Mouse (Mus musculus) kidney, embryonic 15.5 days (tissue): Measurements from ENCODE around the gene Echdc3. TPM values are rescaled to one million over a fixed set of nuclear protein-coding genes. Genes with fewer than 3 reads are reported as not detected.

Experiments used
- ATAC-seq: fragments of 200-750 bp; cut with Nextera tagmentation; replicated peaks from 2 replicates; pipeline ENCODE4 v1.8.0; 2017; ENCODE audit warnings: moderate TSS enrichment; ENCODE audit not compliant: low FRiP score
- H3K27ac ChIP-seq: fragments of 300-500 bp; sonication (generic); 2 replicates; pipeline ENCODE4 v1.5.1; 2015; ENCODE audit warnings: mild to moderate bottlenecking, inconsistent platforms
- H3K27me3 ChIP-seq: fragments of 300-500 bp; sonication (generic); 2 replicates; pipeline ENCODE4 v1.6.1; 2015; ENCODE audit warnings: inconsistent platforms
- H3K36me3 ChIP-seq: fragments of 300-500 bp; sonication (generic); 2 replicates; pipeline ENCODE4 v1.6.1; 2015; ENCODE audit warnings: inconsistent platforms
- H3K4me1 ChIP-seq: fragments of 300-500 bp; sonication (generic); 2 replicates; pipeline ENCODE4 v1.6.1; 2015; ENCODE audit warnings: inconsistent platforms
- H3K4me2 ChIP-seq: fragments of 300-500 bp; sonication (generic); 2 replicates; pipeline ENCODE4 v1.6.1; 2015; ENCODE audit warnings: moderate library complexity, mild to moderate bottlenecking, inconsistent platforms
- H3K4me3 ChIP-seq: fragments of 300-500 bp; sonication (generic); replicated peaks from 2 replicates; pipeline ENCODE4 v1.5.1; 2015; ENCODE audit warnings: mild to moderate bottlenecking, inconsistent platforms
- H3K9ac ChIP-seq: fragments of 300-500 bp; sonication (generic); 2 replicates; pipeline ENCODE4 v1.6.1; 2015; ENCODE audit warnings: mild to moderate bottlenecking, inconsistent platforms
- H3K9me3 ChIP-seq: fragments of 300-500 bp; sonication (generic); replicated peaks from 2 replicates; pipeline ENCODE4 v1.6.1; 2016; ENCODE audit warnings: inconsistent platforms
- WGBS: fragments of 180-500 bp; shearing (Covaris S2); methylation state at CpG from one replicate; pipeline ENCODE4 v1.1.7; 2015; ENCODE audit warnings: mixed read lengths; 5-methylcytosine and 5-hydroxymethylcytosine counted together
- polyA plus RNA-seq: library from polyadenylated mRNA; unstranded; fragments of >200 nt; fragmentation: Nextera tagmentation; extraction: Ambion mirVana; gene quantifications from 2 replicates; pipeline ENCODE4 v1.2.1, GENCODE M21; 2015

The Echdc3 gene
- polyA plus RNA-seq, 1 experiment from 2014 or later = 9.5 TPM

- no peaks in the 10 kb centered on the region for H3K9me3 ChIP-seq
- H3K9ac ChIP-seq = no peak overlapping the region
- WGBS = 25% methylated on average over 6 of the region's 6 CpGs
- no peak overlapping the region for H3K4me2 ChIP-seq
- no peaks in the 10 kb centered on the region for H3K36me3 ChIP-seq
- H3K4me3 ChIP-seq = no peak overlapping the region
- no peaks in the 10 kb centered on the region for H3K27me3 ChIP-seq
- H3K4me1 ChIP-seq = peaks cover 36% of the 10 kb centered on the region
- no peak overlapping the region for H3K27ac ChIP-seq
- peak; percentile 66 for ATAC-seq
Observed at GRCm38 (mm10) chr2:6162366-6163040, 50.3 kb downstream of the Echdc3 start.

DNA sequence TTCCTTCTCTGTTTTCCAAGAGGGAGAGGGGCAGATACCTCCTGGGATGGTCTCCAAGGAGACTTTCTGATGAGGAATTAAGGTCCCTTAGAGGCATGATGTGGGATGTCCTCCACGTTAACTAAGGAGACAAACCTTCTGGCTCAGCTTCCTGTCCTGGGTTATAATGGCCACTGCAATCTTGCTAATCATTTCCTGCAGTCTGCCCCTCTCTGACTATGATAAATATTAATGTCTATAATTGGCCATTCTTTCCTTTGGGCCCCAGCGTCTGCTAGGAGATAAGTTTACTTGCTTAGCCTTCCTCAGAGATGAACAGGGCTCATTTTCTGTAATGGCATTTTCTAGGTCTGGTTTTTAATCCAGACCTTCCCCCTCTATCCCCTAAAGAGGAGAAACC, 53.1 kb downstream of the Echdc3 start:
- Histone ChIP-seq H3K27ac (no peak overlapping the region), H3K4me2 (no peak overlapping the region), H3K36me3 (no peaks in the 10 kb centered on the region), H3K27me3 (no peaks in the 10 kb centered on the region), H3K9me3 (no peaks in the 10 kb centered on the region), H3K4me1 (peaks cover 32% of the 10 kb centered on the region), H3K9ac (no peak overlapping the region), H3K4me3 (no peak overlapping the region)
- 42% methylated on average over 2 of the region's 2 CpGs for WGBS
- no peak for ATAC-seq

DNA sequence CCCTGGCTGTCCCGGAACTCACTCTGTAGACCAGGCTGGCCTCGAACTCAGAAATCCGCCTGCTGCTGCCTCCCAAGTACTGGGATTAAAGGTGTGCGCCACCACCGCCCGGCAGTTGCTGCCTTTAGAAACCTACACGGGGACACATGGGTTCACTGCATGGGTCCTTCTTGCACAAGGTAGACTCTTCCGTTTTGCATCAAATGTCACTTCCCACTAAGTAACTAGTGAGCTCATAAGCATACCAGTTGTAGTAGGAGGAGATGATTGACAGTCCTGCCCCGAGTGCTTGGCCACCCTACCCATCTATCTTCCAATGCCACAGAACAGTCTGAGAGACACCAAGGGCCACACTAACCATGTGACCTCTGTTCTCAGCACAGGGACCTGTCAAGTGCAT, 53.6 kb downstream of the Echdc3 start:
- Histone ChIP-seq H3K4me3 (no peak overlapping the region), H3K4me2 (no peak overlapping the region), H3K36me3 (no peaks in the 10 kb centered on the region), H3K27me3 (no peaks in the 10 kb centered on the region), H3K9ac (no peak overlapping the region), H3K27ac (no peak overlapping the region), H3K9me3 (no peaks in the 10 kb centered on the region), H3K4me1 (peaks cover 28% of the 10 kb centered on the region)
- WGBS = 89% methylated on average over 9 of the region's 9 CpGs
- no peak for ATAC-seq

GRCm38 (mm10) chr2:6157635-6158034, 55.2 kb downstream of the Echdc3 start:
- no peak overlapping the region for H3K27ac ChIP-seq
- no peaks in the 10 kb centered on the region for H3K9me3 ChIP-seq
- no peaks in the 10 kb centered on the region for H3K27me3 ChIP-seq
- no peaks in the 10 kb centered on the region for H3K36me3 ChIP-seq
- H3K4me2 ChIP-seq = no peak overlapping the region
- peaks cover 23% of the 10 kb centered on the region for H3K4me1 ChIP-seq
- H3K9ac ChIP-seq = no peak overlapping the region
- no peak overlapping the region for H3K4me3 ChIP-seq
- no peak for ATAC-seq
- WGBS = 83% methylated on average over 7 of the region's 7 CpGs

- 76% methylated on average over 4 of the region's 4 CpGs for WGBS
- H3K27ac ChIP-seq = no peak overlapping the region
- ATAC-seq = peak; percentile 57; the same call in 1 of the 2 replicates
Observed at GRCm38 (mm10) chr2:6157208-6157607, 55.6 kb downstream of the Echdc3 start.

DNA sequence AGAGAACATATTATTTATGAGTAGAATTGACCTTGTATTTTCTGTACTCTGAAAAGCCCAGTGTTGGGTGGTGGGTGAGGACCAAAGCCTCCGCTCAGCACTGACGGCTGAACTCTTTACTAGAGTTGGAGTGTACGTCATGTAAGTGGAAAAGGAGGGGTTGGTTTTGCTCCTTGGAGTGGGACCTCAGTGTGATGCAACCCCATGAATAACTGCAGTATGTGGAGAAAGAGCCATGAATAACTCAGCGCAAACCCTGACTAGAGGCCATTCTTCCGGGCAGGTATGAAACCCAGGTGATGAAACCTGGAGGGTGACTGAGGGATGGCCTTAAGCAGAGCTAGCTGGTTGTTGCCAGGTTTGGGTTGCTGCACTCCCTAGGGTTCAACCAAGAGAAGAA, 63.0 kb downstream of the Echdc3 start:
- no peak for ATAC-seq
- H3K4me3 ChIP-seq = no peak overlapping the region
- peaks cover 17% of the 10 kb centered on the region for H3K4me1 ChIP-seq
- 85% methylated on average over 5 of the region's 5 CpGs for WGBS
- no peak overlapping the region for H3K27ac ChIP-seq
- no peak overlapping the region for H3K4me2 ChIP-seq
- H3K9ac ChIP-seq = no peak overlapping the region
- no peaks in the 10 kb centered on the region for H3K36me3 ChIP-seq
- no peaks in the 10 kb centered on the region for H3K27me3 ChIP-seq
- H3K9me3 ChIP-seq = no peaks in the 10 kb centered on the region

More at GRCm38 (mm10) chr2:6157208-6157607, 55.6 kb downstream of the Echdc3 start:
- H3K9ac ChIP-seq = no peak overlapping the region
- H3K36me3 ChIP-seq = no peaks in the 10 kb centered on the region
- H3K4me1 ChIP-seq = peaks cover 19% of the 10 kb centered on the region
- H3K4me3 ChIP-seq = no peak overlapping the region
- H3K9me3 ChIP-seq = no peaks in the 10 kb centered on the region
- H3K4me2 ChIP-seq = no peak overlapping the region
- no peaks in the 10 kb centered on the region for H3K27me3 ChIP-seq

DNA sequence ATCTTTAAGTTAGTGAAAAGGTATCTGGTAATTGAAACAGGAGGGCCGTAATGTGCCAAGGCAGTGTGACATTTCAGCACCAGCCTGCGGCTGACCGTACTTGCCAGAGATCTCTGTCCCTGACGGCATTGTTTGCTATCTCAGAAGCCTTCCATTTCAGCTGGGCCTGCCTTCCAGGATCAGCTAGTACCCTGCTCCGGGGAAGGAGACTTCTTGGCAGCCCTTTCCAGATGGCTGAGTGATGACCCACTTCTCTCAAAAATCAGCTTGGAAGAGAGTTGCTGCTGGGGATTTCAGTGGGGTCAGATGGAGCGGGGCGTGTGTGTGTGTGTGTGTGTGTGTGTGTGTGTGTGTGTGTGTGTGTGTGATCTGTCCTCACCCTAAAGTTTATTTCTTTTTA, 65.9 kb downstream of the Echdc3 start:
- Histone ChIP-seq H3K9me3 (no peaks in the 10 kb centered on the region), H3K36me3 (no peaks in the 10 kb centered on the region), H3K27me3 (no peaks in the 10 kb centered on the region), H3K4me3 (no peak overlapping the region), H3K4me2 (no peak overlapping the region), H3K9ac (no peak overlapping the region), H3K27ac (0 out of 2 replicates have a peak overlapping the region, but pooled peaks have one; percentile 22), H3K4me1 (peaks cover 17% of the 10 kb centered on the region)
- WGBS = 65% methylated on average over 7 of the region's 7 CpGs
- no peak for ATAC-seq

GRCm38 (mm10) chr2:6146257-6146656, 66.6 kb downstream of the Echdc3 start:
- WGBS = 51% methylated on average over 4 of the region's 4 CpGs
- Histone ChIP-seq H3K9me3 (no peaks in the 10 kb centered on the region), H3K4me3 (no peak overlapping the region)

DNA sequence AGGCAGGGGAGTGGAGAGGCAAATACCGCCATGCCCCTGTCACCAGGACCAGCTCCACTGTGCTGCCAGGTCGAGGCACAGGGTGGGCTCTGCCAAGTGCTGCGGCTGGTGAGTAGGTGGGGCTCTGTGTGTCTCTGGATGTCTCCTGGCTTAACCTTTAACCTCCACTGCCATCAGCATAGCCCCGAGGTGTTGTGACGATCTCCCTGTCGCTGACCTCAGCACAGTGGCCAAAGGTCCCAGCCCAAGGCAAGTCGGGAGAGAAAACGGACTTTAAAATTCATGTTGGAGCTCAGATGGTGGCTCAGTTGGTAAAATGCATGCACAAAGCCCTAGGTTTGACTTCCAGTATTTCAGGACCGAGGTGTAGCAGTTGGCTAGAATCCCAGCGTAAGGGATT, 67.2 kb downstream of the Echdc3 start:
- no peaks in the 10 kb centered on the region for H3K36me3 ChIP-seq
- H3K27me3 ChIP-seq = no peaks in the 10 kb centered on the region
- H3K4me1 ChIP-seq = peaks cover 27% of the 10 kb centered on the region
- 61% methylated on average over 10 of the region's 10 CpGs for WGBS
- H3K4me3 ChIP-seq = no peak overlapping the region
- no peaks in the 10 kb centered on the region for H3K9me3 ChIP-seq
- no peak overlapping the region for H3K9ac ChIP-seq
- no peak overlapping the region for H3K4me2 ChIP-seq
- ATAC-seq = no peak
- no peak overlapping the region for H3K27ac ChIP-seq

More at GRCm38 (mm10) chr2:6146257-6146656, 66.6 kb downstream of the Echdc3 start:
- Histone ChIP-seq H3K27ac (no peak overlapping the region), H3K27me3 (no peaks in the 10 kb centered on the region), H3K4me2 (no peak overlapping the region), H3K36me3 (no peaks in the 10 kb centered on the region), H3K9ac (no peak overlapping the region), H3K4me1 (peaks cover 21% of the 10 kb centered on the region)
- no peak for ATAC-seq

GRCm38 (mm10) chr2:6142915-6143654, 69.7 kb downstream of the Echdc3 start:
- Histone ChIP-seq H3K36me3 (no peaks in the 10 kb centered on the region), H3K9me3 (no peaks in the 10 kb centered on the region), H3K4me3 (no peak overlapping the region), H3K27me3 (no peaks in the 10 kb centered on the region), H3K4me2 (no peak overlapping the region), H3K27ac (no peak overlapping the region), H3K4me1 (peaks cover 32% of the 10 kb centered on the region), H3K9ac (no peak overlapping the region)
- ATAC-seq = no peak
- WGBS = 80% methylated on average over 16 of the region's 16 CpGs

- H3K4me2 ChIP-seq = no peak overlapping the region
- WGBS = 54% methylated on average over 9 of the region's 9 CpGs
- H3K27ac ChIP-seq = peak overlapping the region; percentile 78
- H3K4me3 ChIP-seq = no peak overlapping the region
- peaks cover 21% of the 10 kb centered on the region for H3K4me1 ChIP-seq
- no peak overlapping the region for H3K9ac ChIP-seq
- no peaks in the 10 kb centered on the region for H3K9me3 ChIP-seq
- H3K27me3 ChIP-seq = no peaks in the 10 kb centered on the region
- peak; percentile 86 for ATAC-seq
- H3K36me3 ChIP-seq = no peaks in the 10 kb centered on the region
Observed at GRCm38 (mm10) chr2:6140572-6141161, 72.2 kb downstream of the Echdc3 start.
